Mouse (Mus musculus) small intestine, adult 2 months (tissue): ENCODE measurements around the gene Lmo3.

Experiments used
- CTCF ChIP-seq: fragments of 200-500 bp; IDR thresholded peaks from 2 replicates; pipeline ENCODE4 v1.5.1; 2012; ENCODE audit warnings: low read depth, mild to moderate bottlenecking, control low read depth, inconsistent platforms, low read length, moderate library complexity, mixed read lengths; ENCODE audit not compliant: insufficient replicate concordance, insufficient read length; ENCODE audit errors: extremely low read depth
- POLR2A ChIP-seq: fragments of 200-500 bp; IDR thresholded peaks from 2 replicates; pipeline ENCODE4 v1.6.1; 2012; ENCODE audit warnings: low read depth, mild to moderate bottlenecking, control low read depth, inconsistent platforms, low read length, moderate library complexity

DNA sequence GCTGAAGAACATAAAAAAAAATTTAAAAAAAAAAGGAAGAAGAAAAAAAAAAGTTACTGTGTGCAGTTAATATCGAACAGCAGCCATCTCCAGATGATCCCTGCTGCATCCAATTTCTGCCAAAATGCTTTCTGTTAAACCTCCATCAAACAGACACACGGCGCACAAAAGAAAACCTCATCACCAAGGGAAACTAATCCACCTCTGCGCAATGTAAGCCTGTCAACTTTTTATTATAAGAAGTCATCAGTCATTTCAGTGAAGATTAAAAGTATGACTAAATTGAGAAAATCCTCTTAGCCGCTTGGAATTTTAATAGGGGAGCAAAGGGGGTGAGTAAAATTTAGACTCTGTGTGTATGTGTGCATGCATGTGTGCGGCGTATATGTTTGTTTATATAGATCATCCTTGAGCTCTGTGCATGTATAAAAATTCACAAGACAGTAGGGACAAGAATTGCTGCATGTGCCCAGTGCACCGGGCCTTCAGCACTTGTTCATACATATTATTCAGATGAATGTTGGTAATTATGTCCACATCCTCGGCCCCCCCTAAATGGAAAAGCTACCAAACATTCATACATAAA is 1.2 kb downstream of the Lmo3 start:
- TF ChIP-seq CTCF (no peak), POLR2A (no peak)
